Mouse (Mus musculus): ENCODE measurements around the gene Gm9117. TPM values are rescaled to one million over a fixed set of nuclear protein-coding genes. Genes with fewer than 3 reads are reported as not detected.
"Not testable (repeated sequence)": the region's sequence is repeated elsewhere in the genome, so short reads cannot be mapped to it uniquely, and the experiment has no call there.

Gm9117 gene
- polyA plus RNA-seq (2015; fragmentation: Nextera tagmentation; extraction: Ambion mirVana) = not detected in 2 replicates

DNA sequence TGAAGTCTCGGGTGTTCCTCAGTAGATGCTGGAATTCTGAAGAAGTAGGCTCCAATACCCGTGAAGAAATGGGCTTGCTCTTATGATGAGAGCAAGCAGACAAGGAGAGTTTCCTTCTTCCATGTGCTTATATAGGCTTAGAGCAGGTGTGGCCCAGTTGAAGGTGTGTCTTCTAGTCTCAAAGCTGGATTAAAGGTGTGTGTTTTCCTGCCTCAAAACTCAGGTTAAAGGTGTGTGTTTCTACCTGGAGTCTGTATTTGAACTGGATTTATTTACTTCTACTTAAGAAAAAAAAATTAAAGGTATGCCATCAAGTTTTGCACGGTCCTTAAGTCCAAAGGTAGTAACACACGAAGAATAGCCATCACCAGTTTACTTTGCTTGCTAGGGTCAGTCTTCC, at the start of gene Gm9117:
TSS of gene Gm9117 (minus strand) at position 101 of the 400 bp plus-strand sequence.
- not testable (repeated sequence) for H3K27ac ChIP-seq; H3K9ac ChIP-seq; H3K27me3 ChIP-seq; ATAC-seq; H3K4me2 ChIP-seq; H3K9me3 ChIP-seq (replicated peaks); H3K4me1 ChIP-seq; H3K36me3 ChIP-seq (ENCODE audit: poor library complexity, severe bottlenecking); H3K4me3 ChIP-seq
- WGBS = 87% methylated on average over 4 of the region's 4 CpGs

DNA sequence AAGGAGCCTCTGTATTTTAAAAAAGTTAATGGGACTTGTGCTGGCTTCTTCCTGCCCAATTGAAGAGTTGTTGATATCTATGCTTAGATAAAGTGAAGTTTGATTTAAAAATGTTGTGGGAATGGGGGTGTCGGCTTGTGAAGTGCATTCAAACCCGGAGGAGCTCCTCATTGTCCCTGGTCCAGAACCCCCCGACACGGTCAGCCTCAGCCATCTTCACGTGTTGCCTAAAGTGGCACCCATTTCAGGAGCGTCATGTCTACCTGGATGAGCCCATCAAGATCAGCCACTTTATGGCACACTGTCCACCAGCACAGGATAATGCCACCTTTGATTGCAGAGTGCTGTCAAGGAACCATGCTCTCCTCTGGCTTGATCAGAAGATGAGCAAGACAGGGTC, 25.6 kb upstream of the Gm9117 start:
- not testable (repeated sequence) for H3K27me3 ChIP-seq; ATAC-seq; H3K4me2 ChIP-seq; H3K4me1 ChIP-seq; H3K36me3 ChIP-seq (ENCODE audit: poor library complexity, severe bottlenecking); H3K9ac ChIP-seq; H3K4me3 ChIP-seq; H3K9me3 ChIP-seq (replicated peaks); H3K27ac ChIP-seq
- 95% methylated on average over 6 of the region's 6 CpGs for WGBS

DNA sequence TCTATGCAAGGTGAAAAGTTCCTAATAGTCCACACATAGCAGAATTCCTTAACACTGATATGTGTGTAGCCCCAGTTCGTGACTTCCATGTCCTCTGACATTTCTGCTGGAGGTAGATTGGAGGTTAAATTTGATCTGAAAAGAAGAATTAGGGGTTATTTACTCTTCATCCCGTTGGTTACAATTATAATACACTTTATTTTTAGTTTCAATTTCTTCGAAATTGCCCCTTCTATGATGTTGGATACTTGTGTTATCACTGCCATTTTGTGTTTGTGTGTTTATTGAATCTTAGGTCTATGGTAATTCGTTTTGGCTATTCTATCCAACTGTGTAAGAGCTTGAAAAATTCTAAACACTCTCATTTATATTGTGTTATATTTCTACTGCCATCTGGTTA, 17.9 kb upstream of the Gm9117 start, which contains the start of gene Tdpoz5:
TSS of gene Tdpoz5 (minus strand) at position 101 of the 400 bp plus-strand sequence.
- not testable (repeated sequence) for H3K27ac ChIP-seq; H3K4me1 ChIP-seq; H3K27me3 ChIP-seq; H3K36me3 ChIP-seq (ENCODE audit: poor library complexity, severe bottlenecking); H3K4me2 ChIP-seq; ATAC-seq; H3K4me3 ChIP-seq; H3K9me3 ChIP-seq (replicated peaks); H3K9ac ChIP-seq
- WGBS = 80% methylated on average over 3 of the region's 4 CpGs

DNA sequence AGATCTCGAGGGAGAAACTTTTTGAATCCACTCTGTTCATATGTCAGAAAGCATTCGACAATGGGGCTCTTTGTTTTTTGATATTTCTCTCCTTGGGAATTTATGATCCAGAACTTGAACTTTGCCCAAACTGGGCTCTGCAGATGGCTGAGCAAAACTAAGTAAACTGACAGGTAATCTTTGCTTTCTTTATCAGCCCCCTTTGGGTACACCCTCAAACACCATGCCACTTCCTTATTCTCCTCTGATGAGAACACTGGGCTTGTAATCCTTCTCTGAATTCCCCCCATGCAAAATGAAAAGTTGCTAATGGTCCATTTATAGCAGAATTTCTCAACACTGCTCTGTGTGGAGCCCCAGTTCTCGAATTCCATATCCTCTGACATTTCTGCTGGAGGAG, 5.0 kb downstream of the Gm9117 start:
- H3K27me3 ChIP-seq; H3K36me3 ChIP-seq (ENCODE audit: poor library complexity, severe bottlenecking); ATAC-seq; H3K9ac ChIP-seq; H3K4me3 ChIP-seq; H3K4me2 ChIP-seq; H3K27ac ChIP-seq; H3K4me1 ChIP-seq; H3K9me3 ChIP-seq (replicated peaks): not testable (repeated sequence)
- WGBS = 60% methylated on average over 1 of the region's 3 CpGs

Other genes with a start within 250 kb of the Gm9117 start
- gene Gm5773, start 170.5 kb downstream of the Gm9117 start, polyA plus RNA-seq (2015; fragmentation: Nextera tagmentation; extraction: Ambion mirVana) = not detected in 2 replicates
- not detected in 2 replicates for gene Tdpoz4, start 147.1 kb downstream of the Gm9117 start, polyA plus RNA-seq (2015; fragmentation: Nextera tagmentation; extraction: Ambion mirVana)
- not detected in 2 replicates for gene Tdpoz3, start 117.5 kb downstream of the Gm9117 start, polyA plus RNA-seq (2015; fragmentation: Nextera tagmentation; extraction: Ambion mirVana)
- gene Tdpoz5, start 17.8 kb upstream of the Gm9117 start, polyA plus RNA-seq (2015; fragmentation: Nextera tagmentation; extraction: Ambion mirVana) = not detected in 2 replicates
- gene Gm9125, start 111.3 kb upstream of the Gm9117 start, polyA plus RNA-seq (2015; fragmentation: Nextera tagmentation; extraction: Ambion mirVana) = not detected in 2 replicates
- gene Gm10697, start 129.1 kb upstream of the Gm9117 start, polyA plus RNA-seq (2015; fragmentation: Nextera tagmentation; extraction: Ambion mirVana) = not detected in 2 replicates
- not detected in 2 replicates for gene Gm10696, start 234.7 kb upstream of the Gm9117 start, polyA plus RNA-seq (2015; fragmentation: Nextera tagmentation; extraction: Ambion mirVana)

Measured in forebrain, embryonic 13.5 days (tissue).